9 mouse cellular contexts compared by ENCODE assay signal in genomic region chr11:12331997-12332396, GRCm38 (mm10).
DNase-seq lines count a peak whose midpoint lies in the region; ATAC-seq lines count a peak whose summit lies in the region.
"Had no signal": no experiment of that assay in that cellular context is flagged by ENCODE, and none has a peak within 500 bp of the region (broad histone marks: within the 10 kb centered on the region; RNA-seq: fewer than 3 reads in every experiment).

No protein-coding gene starts in this region.

- DNase-seq in hindbrain, embryonic 11.5 days (ENCODE audit: low spot score), result peak; percentile 6
- peak; percentile 63 to 79 for DNase-seq in frontal cortex, adult 2 months (ENCODE audit: extremely low spot score in 1 of 2, low spot score in 1 of 2)
- peak; percentile 34 for DNase-seq in kidney, adult 18-20 months
- peak; percentile 61 for DNase-seq in liver
- peak; percentile 76 for DNase-seq in retina, postnatal 1 day
- no peak for DNase-seq in natural killer cell, adult 2 months (ENCODE audit: low spot score in 2 of 2)
- no peak for DNase-seq in urinary bladder, postnatal 10 days (ENCODE audit: low spot score)

- no peak for ATAC-seq in hindbrain, embryonic 11.5 days (ENCODE audit: low FRiP score)
- ATAC-seq in hindbrain, embryonic 12.5 days (ENCODE audit: low FRiP score), result no peak

- H3K4me1 ChIP-seq in hindbrain, embryonic 11.5 days (replicated peaks; ENCODE audit: control insufficient read depth, insufficient read depth, low read length), result no peaks in the 10 kb centered on the region
- H3K4me1 ChIP-seq in hindbrain, embryonic 12.5 days, result no peaks in the 10 kb centered on the region

- no peak overlapping the region for H3K27ac ChIP-seq in hindbrain, embryonic 11.5 days (ENCODE audit: low read depth, low read length)
- H3K27ac ChIP-seq in hindbrain, embryonic 12.5 days, result no peak overlapping the region
- H3K27ac ChIP-seq: macrophage had no signal

- H3K9me3 ChIP-seq in hindbrain, embryonic 11.5 days (ENCODE audit: control insufficient read depth, low read length), result no peaks in the 10 kb centered on the region
- no peaks in the 10 kb centered on the region for H3K9me3 ChIP-seq in hindbrain, embryonic 12.5 days (replicated peaks)

- H3K36me3 ChIP-seq in hindbrain, embryonic 11.5 days (ENCODE audit: control insufficient read depth, insufficient read depth, low read length), result no peaks in the 10 kb centered on the region
- no peaks in the 10 kb centered on the region for H3K36me3 ChIP-seq in hindbrain, embryonic 12.5 days

- H3K4me2 ChIP-seq in hindbrain, embryonic 11.5 days (replicated peaks; ENCODE audit: low read depth, low read length), result no peak overlapping the region
- H3K4me2 ChIP-seq in hindbrain, embryonic 12.5 days (replicated peaks), result no peak overlapping the region

- no peaks in the 10 kb centered on the region for H3K27me3 ChIP-seq in hindbrain, embryonic 11.5 days (ENCODE audit: control insufficient read depth, insufficient read depth, low read length)
- no peaks in the 10 kb centered on the region for H3K27me3 ChIP-seq in hindbrain, embryonic 12.5 days

- 88% methylated on average over 2 of the region's 2 CpGs for WGBS in hindbrain, embryonic 11.5 days
- 74% methylated on average over 2 of the region's 2 CpGs for WGBS in hindbrain, embryonic 12.5 days

- H3K4me3 ChIP-seq in hindbrain, embryonic 11.5 days (ENCODE audit: low read depth, low read length), result no peak overlapping the region
- no peak overlapping the region for H3K4me3 ChIP-seq in hindbrain, embryonic 12.5 days

- no peak overlapping the region for H3K9ac ChIP-seq in hindbrain, embryonic 11.5 days (ENCODE audit: low read depth, low read length)
- no peak overlapping the region for H3K9ac ChIP-seq in hindbrain, embryonic 12.5 days

Comparison
In these comparisons a context has a peak if more than half of its experiments do, and no peak if none do; other contexts are left out.
1. DNase-seq: peak in hindbrain, embryonic 11.5 days (single experiment), frontal cortex, adult 2 months (2 of 2), kidney, adult 18-20 months (single experiment), liver (single experiment) and retina, postnatal 1 day (single experiment); none in natural killer cell, adult 2 months (0 of 2) and urinary bladder, postnatal 10 days (single experiment).